Mouse (Mus musculus) urinary bladder, postnatal 25 days (tissue): ENCODE measurements around the gene Ptges.

Experiments
- DNase-seq: peaks from one replicate; pipeline ENCODE4 v3.0.0; 2022; ENCODE audit warnings: low spot score

The Ptges gene

GRCm38 (mm10) chr2:30897291-30897690 is 32.4 kb downstream of the Ptges start:
- DNase-seq: no peak

- no peak for DNase-seq
These were observed 35.7 kb downstream of the Ptges start for GRCm38 (mm10) chr2:30893946-30894345.

DNA sequence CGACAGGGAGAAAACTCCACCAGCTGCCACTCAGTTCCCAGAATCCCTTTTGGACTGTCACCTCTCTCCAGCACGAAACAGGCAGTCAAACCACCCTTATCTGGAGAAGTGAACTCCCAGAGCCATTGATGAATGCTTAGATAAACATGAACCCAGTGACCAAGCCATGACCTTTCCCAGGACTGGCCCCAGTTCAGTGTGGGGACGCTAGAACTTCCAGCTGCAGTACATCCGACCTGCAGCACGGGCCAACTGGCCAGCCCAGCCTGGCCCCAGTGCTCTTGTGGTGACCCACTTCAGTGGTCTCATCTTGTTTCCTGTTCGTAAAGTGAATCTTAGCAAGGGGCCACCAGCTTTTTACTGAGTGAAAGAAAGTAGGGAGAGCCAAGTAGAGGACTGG is 36.3 kb downstream of the Ptges start:
- no peak for DNase-seq

DNA sequence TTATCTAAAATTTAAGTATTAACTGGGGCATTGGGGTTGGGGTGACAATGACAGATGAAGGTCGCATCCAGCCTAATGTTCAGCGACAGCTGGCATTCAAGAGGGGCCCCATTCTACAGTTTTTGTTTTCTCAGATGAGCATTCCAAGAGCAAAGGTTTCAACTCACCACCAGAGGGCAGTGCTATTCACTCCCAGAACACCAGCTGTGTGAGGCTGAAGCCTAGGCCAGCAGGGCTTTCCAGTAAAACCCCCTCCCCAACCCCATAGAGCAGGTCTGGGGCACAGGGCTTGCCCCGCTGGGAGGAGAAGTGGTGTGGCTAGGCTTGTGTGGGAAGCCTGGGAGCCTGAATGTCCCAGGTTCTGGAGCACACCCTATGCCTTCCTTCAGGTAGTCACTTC is 38.7 kb downstream of the Ptges start:
- no peak for DNase-seq

DNA sequence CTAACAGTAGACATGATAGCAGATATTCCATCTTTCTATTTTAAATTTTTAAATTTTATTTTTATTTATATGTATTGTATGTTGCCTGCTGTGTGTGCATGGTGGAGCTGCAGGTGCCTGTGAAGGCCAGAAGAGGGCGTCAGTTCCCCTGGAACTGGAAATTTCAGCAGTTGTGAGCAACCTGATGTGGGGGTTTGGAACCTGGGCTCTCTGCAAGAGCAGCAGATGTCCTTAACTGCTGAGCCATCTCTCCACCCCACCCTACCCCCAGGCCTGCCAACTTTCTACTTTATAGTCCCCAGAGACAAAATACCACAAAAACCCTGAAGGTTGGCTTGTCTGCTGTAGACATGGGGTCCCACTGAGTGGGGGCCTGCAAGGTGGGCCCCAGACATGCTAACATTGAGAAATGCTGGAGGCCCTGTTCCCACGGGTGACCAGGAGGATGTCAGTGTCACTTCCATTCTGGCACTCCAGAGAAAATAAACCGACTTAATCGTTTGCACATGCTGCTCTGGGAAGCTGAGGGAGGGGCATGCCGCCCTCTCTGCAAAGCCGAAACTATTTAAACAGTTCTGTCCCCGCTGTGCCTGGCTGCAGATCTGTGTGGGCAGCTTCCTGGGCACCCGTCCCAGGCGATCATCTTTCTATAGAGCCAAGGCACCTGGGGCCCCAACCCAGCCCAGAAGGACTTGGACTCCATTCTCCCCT is 44.1 kb downstream of the Ptges start:
- no peak for DNase-seq

GRCm38 (mm10) chr2:30884852-30885373 is 44.8 kb downstream of the Ptges start:
- no peak for DNase-seq

GRCm38 (mm10) chr2:30881215-30881614 is 48.4 kb downstream of the Ptges start:
- DNase-seq: no peak

DNA sequence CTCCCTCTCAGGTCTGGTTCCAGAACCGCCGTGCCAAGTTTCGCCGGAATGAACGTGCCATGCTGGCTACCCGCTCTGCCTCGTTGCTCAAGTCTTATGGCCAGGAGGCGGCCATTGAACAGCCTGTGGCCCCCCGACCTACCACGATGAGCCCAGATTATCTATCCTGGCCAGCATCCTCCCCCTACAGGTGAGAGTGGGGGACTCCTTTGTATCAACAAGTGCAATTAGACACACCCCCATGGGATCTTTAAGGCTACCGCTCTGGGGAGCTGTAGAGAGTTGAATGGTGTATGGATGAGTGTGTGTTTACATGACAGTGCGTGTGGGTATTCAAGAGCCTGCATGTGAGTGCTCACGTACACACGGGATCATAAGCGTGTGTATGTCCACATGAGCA is 50.2 kb downstream of the Ptges start:
- no peak for DNase-seq

DNA sequence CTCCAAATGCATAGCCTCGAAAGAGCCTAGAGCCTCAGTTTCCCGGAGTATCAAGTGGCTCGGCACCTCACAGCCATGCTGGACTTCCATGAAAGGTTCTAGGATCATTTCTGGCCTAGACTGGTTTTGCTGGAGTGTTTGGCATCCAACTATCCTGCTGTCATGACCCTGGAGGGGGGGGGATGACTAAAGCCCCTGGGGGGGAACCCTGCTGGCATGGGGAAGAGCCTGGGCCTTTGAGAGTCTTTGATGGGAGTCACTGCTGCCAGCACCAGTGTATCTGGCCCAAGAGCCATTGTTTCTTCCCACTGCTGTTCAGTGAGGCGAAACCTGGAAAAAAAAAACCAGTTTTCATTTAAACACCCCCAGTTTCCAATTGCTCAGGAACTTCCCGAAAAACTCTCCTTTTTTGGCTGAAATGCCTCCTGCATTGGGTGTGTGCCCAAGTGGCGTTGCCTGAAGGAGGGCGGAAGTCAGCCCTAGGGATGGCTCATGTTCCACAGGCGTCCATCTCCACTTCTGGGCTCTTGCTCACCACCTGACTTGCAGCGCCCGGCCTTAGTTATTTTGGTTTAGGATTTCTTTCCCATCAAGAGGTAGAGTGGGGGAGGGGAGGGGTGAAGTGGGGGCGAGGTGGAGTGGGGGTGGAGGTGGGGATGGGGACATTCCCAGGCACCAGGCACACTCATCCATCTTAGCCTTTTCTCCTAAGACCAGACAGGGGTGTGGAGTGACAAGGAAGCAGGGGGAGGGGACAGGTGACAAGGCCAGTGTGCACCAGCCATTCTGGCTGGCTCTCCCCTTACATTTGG is 53.8 kb downstream of the Ptges start:
- DNase-seq: no peak

DNA sequence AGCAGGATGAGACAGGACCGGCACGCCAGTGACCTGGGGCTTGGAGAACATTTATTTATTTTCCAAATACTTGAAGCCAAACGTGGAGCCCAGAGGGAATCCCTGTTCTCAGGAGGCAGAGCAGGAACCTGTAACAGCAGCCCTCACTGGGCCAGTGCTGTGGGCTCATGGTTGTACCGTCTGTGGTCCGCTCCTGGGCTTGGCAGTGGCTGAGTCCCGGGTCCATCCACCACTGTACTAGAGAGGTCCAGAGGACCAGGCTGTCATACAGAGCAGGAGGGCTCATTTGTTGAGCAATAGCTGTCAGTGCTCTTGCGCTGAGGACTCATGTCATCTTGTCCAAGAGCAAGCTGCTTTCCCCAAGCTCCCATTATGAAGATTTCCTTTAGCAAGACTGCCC is 54.6 kb downstream of the Ptges start:
- DNase-seq: no peak

DNA sequence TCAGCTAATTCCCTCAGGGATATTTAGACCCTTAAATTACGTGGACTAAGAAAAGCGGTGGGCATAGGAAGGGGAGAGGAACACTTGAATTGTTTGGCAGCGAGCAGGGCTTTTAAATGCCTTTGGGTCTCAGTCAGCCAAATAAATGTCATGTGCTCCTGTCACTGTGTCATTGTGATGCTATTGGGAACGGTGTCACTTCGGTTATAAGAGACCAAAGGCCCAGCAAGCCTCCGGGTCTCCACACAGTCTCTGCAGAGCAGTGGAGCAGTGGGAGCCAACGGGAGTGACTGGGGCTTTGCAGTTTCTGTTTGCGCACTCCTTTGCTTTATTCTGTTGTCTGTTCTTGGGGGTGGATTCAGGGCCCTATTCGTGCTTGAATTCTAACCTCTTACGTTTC is 55.2 kb downstream of the Ptges start:
- no peak for DNase-seq

DNA sequence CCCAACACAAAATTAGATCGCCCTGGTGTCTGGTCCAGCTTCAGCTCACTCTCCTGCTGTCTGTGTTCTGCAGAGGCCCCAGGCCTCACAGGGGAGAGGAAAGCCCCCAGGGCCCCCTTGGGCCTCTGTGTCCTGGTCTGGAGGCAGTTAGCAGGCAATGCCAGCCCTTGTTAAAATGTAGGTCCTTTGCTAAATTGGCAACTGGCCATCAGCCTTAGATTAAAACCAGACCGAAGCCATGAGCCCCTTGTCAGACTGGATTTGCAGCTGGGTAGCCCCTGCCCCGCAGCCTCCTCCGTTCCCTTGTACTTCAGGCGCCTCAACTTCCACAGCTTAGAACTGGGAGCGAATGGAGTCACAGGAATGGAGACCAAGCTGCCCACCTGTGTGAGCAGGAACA is 57.0 kb downstream of the Ptges start:
- no peak for DNase-seq

DNA sequence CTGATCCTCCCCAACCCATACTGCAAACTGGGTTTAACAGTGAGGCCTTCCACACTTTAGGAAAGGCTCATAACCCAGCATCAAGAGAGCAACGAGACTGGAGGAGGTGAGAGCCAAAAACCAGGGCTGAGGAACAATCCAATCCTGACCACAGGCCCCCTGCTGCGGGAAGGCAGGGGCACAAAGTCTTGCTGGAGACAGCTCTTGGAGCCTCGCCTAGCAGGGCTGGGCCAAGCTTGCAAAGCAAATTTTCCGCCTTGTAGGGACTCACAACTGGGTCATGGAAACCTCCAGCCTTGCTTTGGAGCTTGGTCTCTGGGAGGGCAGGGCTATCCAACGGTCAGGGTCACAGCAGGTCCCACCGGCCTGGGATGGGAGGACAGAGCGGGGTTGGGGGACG is 58.8 kb downstream of the Ptges start:
- no peak for DNase-seq

DNA sequence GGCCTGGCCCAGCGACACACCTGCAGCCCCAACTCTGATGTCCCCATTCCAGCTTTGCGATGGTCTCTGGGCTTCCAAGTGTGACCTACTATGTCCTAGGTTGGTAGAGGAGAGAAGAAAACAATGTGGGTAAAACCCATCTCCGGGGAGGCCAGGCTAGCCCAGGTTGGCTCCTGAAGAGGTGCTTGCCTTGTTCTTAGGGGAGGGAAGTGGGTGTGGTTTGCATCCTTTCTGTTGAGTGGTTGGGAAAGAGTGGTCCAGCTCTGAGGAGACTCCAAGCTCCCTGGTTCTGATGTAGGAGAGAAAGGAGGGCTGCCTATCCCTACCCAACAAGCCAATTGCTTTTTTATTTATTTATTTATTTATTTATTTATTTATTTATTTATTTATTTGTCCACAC is 64.2 kb downstream of the Ptges start:
- DNase-seq: no peak

DNA sequence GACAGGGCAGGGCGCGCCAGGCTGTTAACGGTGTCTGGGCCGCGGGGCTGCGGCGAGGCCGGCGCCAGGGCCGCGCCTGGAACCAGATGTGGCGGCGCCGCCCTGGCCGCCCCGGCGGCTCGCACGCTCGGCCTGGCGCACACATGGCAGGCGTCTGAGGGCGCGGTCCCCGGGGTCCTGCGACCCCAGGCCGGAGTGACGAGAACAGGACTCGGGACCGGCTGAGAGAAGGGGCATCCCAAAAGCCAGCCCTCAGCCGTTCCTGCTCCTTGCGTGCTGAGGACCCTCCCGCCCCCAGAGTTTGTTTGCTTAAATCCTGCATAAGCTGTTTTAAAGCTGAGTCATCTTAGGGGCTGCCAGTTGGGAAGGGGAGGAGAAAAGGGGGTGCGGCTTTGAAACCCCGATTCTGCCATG is 64.7 kb downstream of the Ptges start:
- DNase-seq: peak; percentile 35

GRCm38 (mm10) chr2:30863574-30863973 is 66.1 kb downstream of the Ptges start:
- DNase-seq: no peak

- no peak for DNase-seq
These were observed 67.6 kb downstream of the Ptges start for GRCm38 (mm10) chr2:30862081-30862480.

DNA sequence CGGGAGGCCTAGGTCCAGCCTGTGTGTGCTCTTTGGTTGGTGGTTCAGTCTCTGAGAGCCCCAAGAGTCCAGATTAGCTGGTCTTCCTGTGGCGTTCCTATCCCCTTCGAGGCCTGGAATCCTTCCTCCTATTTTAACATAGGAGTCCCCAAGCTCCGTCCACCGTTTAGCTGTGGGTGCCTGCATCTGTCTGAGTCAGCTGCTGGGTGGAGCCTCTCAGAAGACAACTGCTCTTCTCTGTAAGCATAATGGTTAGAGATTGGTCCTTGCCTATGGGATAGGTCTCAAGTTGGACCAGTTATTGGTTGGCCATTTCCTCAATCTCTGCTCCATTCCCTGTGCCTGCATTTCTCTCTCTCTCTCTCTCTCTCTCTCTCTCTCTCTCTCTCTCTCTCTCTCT is 69.9 kb downstream of the Ptges start:
- no peak for DNase-seq

GRCm38 (mm10) chr2:30857076-30857475 is 72.6 kb downstream of the Ptges start:
- no peak for DNase-seq

DNA sequence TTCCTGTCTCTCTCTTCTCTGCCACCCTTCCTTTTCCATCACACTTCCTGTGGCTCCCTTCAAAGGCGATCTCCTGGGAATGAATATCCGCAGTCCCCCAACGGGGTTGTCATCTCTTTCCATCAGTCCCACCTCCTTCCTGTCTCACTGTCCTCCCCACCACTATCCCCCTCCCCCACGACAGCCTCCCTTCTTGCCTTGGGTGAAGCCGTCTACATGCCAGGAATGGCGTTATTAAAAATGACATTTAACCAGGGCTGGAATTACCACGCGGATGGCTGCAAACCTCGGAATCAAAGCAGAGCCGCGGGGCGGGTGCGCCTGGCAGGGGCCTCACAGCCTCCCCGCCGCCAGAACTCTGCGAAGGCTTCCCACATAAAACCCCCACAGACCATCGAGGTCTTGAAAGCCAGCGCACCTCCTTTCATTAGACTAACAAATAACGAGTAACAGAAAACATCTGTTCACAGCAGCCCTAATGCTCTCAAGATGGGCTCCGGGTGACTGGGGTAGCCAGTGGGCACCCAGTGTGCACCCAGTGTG is 76.8 kb downstream of the Ptges start:
- DNase-seq: no peak

- DNase-seq: no peak
These were observed 79.1 kb downstream of the Ptges start for GRCm38 (mm10) chr2:30850581-30850980.

- no peak for DNase-seq
These were observed 81.5 kb downstream of the Ptges start for GRCm38 (mm10) chr2:30848184-30848583.

GRCm38 (mm10) chr2:30846723-30847122 is 82.9 kb downstream of the Ptges start:
- DNase-seq: no peak
